Mouse (Mus musculus) heart, adult 11 months (tissue): ENCODE results near the gene Rfx1.

Experiments used
- DNase-seq: peaks from one replicate; pipeline ENCODE4 v3.0.0; 2022

Gene Rfx1

DNA sequence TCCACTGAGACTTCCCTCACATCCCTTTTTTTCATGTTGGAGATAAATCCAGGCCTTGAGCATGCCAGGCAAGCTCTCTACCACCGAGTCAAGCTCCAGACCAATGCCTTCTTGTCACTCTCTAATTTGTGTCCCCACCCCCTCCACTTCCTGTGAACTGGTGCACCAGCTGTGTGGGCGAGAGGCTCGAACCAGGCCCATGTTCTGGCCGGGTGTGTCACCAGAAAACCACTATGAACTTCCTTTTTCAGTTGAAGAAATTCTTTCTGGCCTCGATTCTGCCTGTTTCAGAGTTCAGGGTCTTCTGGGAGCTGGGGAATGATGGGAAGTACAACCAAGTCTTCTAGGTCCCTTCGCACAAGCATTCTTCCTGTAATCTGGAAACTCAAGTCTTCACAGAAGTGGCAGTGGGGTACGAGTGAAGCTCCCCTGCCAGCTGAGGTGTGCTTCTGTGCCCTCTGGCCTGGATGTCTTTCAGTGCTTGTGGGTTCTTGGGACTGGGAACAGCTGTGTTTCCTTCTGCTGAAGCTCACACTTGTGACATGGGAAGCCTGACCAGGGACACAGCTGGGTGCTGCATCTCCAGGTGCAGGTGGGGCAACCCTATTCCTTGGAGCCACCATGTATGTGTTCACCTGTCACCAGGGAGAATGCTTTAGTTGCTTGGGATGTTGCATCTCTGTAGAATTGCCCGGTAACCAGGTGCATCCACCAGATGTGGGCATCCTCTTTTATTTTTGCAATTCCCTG is 2.6 kb upstream of the Rfx1 start:
- peak; percentile 97 for DNase-seq

DNA sequence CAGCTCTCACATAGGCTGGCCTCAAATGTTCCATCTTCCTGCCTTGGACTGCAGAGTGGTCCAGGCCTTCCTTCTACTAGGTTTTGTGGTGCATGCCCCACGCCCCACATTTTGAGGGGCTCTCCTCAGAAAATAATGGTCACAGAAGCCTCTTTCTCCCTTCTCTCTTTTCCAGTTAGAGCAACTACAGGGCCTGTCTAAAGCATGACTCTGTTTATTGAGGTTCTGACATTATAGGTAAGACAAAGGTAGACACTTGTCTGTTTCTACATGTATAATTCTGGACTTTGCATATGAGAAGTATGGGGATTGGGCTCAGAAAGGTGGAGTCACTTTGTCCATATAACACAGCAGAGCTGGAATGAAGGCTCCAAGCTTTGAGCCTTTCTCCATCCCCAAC is 1.6 kb upstream of the Rfx1 start, which contains the start of gene Gm10643:
Gene Gm10643, minus strand, starts transcription at position 101 of the 400 bp plus-strand sequence.
- no peak for DNase-seq

DNA sequence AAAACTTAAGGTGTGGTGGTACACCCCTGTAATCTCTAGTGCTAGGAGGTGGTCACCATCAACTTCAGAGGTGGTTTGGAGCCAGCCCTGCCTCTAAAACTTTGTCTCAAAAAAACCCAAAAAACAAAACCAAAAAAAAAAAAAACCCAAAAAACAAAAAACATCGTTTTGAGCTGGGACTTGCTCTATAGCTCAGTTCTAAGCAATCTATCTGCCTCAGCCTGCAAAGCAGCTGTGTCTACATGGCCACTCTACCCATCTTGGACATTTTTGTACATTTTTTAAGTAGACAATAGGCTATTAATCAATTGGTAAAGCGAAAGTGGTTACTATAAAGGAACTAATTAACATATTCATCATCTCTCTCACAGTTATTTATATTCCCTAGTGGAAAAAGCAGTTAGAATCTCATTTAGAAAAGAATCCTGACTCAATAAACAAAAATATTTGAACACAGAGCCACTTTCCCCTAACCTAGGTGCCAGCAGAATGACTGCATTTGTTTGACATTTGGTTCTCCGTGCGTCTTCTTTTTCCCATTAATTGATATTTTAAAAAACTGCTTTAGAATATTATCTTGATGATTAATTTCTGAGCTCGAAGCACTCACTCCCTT is 1.1 kb upstream of the Rfx1 start:
- DNase-seq = no peak

DNA sequence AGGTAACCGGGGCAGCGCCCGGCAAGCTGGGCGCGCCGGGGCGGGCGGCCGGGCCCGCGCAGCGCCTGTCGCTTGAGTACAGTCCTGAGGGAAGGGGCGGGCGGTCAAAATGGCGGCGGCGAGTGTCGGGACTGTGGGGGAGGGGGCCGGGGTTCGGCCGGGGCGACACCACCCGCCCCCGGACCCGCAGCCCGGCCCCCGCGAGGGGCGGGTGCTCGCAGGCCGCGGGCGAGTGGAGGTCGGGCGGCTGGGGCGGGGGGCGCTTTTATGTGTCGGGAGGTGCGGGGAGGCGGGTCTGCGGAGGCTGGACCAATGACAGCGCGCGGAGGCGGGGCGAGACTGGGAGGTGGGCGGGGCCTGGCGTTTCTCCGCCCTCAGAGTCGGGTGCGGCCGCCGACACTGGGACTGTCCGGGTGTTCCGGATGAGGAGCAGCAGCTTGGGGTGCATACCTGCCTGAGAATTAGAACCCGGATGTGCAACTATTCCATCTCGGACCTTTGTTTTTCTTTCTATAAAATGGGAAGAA is 476 bp downstream of the Rfx1 start:
- peak; percentile 100 for DNase-seq

DNA sequence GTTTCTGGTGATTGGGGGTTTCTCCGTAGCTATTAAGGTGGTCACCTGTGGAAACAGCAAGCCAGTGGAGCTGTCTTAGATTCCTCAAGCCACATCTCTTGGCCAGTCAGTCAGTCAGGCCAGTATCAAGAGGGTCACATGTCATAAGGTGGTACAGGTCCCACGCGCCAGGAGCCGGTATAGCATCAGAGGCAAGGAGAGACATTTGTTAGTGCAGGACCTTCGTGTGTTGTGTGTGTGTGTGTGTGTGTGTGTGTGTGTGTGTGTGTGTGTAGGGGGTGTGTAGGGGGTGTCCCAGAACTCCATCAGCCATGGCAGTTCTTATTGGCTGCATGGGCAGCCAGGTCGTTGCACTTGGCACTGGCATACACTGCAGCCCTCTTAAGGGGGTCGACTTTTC is 1.3 kb downstream of the Rfx1 start:
- DNase-seq = peak; percentile 92

DNA sequence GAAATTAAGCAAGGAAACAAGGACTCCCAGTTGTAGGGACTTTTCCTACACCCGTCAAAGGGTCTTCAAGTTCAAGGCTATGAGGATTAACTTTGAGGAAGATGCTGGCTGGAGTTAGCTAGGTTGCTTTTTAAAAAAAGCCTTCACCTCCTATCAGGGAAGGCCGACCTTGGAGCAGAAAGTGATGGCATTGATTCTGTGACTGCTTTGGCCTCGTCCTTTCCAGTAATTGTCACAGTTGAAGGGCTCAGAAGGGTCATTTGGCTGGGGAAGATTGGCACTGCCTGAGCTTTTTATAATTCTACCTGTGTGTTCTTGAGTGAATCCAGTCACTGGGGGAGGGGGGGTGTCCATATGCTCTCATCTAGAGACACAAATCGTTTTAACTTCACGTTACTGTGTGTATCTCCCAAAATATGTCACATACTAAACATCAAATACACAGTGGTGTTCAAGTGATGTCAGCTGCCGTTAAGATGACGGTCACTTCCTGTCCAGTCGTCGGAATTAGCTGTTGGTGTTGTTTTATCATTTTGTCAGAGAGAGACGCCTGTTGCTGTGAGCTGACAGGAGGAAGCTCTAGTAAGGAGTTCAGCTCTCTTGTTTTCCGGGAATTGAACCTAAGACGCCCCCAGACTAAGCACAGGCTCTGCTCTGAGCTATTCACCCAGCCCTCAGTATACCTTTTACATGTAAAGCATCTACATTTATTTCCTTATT is 1.8 kb downstream of the Rfx1 start:
- DNase-seq = no peak

DNA sequence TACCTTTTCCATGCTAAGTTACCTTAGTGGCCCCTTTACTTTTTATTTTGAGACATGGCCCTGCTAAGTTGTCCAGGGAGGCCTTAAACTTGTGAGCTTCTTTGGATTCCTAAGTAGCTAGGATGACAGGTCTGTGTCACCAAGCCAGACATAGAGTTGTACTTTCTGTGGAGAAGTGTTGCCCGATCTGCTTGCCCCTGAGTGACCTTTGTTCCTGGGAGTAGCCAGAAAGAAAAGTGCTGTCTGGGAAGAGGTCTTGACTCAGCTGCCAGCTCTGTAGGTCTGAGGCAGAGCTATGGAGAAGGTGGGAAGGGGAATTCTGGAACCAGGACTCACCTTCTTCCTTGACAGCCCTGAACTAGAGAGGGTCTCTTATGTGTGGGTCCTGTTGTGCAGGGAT is 2.5 kb downstream of the Rfx1 start:
- no peak for DNase-seq

DNA sequence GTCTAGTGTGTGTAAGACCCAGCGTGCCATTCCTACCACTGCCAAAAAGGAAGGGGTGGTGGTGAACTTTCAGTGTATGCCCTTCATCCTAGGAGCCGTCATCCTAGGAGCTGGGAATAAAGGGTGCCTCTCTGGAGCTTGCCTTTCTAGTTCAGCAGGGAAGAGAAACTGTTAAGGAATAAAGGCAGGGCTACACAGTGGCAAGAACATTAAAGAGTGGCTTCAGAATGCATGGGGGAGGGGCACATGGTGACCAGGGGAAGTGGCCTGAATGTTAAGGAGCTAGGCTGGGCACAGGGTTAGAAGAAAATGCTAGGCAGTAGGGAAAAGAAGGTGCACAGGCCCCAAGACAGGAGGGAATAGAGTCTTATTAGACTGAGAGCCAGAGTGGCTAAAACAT is 3.1 kb downstream of the Rfx1 start:
- DNase-seq = peak; percentile 88

DNA sequence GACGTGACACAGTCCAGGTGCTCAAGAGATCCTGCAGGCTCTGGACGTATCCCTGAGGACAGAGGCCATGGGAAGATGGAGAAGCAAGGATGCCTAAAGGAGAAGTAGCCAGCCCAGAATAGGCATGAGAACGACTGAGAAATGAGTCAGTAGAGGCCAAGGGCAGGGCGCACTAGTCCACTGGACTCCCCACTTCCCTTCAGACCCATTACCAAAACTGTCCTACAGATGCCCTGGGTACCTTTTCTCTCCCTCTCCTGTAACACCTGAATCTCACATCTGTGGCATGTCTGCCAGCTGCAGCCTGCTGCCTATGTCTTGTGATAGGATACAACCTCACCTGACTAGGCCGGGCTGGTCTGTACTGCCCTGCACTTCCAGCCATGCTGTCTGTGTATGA is 3.6 kb downstream of the Rfx1 start:
- peak; percentile 91 for DNase-seq

DNA sequence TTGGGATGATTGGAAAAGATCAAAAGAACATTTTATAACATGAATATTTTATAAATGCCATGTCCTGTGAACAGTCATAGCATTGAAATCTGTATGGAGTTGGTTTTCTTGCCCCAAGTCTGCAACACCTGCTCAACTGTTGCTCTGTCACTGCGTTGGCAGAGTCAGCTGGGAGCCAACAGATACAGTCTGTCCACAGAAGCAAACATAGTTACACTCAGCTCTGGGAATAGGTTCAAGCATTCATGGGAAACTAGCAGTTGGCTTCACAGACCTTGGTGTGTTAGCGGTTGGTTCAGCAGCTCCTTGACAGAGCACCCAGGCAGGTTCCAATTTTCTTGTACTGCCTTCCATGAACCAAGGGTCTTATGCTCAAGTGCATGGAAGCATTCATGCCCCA is 4.0 kb downstream of the Rfx1 start:
- DNase-seq = peak; percentile 94

DNA sequence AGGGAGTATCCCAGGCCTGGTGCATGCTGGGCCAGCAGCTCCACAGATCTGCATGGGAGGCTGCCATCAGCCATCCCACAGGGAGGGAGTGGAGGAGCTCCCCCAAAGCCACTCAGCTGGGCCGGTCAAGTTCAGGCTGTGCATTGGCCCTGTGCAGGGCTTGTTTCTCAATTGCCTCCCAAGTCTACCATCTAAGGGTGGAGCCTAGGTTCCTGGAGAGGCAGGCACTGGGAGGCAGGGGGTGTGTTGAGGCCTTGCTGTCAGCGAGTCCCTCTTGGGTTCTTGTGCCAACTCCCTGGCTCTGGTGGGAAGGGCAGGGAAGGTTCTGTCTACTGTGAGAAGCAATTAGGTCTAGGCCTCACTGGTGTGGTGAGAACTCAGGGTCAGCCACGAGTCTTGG is 5.3 kb downstream of the Rfx1 start:
- peak; percentile 92 for DNase-seq

DNA sequence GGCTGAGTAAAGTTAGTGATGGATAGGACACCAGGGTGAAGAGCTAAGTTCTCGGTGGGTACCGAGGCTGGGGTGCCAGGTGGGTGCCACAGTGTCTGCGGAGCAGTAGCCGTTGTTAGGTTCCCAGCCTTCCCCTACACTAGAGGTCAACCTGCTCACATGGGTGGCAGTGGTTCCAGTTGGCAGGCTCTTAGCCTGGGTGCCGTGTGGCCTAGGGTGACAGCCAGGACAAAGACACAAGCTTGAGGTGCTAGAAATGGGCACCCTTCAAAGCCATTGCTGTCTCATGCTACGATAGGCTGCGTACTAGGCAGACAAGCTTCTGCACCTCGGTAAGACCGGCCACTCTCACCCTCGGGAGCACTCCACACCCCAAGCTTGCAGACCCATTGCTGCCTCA is 5.7 kb downstream of the Rfx1 start:
- peak; percentile 94 for DNase-seq

DNA sequence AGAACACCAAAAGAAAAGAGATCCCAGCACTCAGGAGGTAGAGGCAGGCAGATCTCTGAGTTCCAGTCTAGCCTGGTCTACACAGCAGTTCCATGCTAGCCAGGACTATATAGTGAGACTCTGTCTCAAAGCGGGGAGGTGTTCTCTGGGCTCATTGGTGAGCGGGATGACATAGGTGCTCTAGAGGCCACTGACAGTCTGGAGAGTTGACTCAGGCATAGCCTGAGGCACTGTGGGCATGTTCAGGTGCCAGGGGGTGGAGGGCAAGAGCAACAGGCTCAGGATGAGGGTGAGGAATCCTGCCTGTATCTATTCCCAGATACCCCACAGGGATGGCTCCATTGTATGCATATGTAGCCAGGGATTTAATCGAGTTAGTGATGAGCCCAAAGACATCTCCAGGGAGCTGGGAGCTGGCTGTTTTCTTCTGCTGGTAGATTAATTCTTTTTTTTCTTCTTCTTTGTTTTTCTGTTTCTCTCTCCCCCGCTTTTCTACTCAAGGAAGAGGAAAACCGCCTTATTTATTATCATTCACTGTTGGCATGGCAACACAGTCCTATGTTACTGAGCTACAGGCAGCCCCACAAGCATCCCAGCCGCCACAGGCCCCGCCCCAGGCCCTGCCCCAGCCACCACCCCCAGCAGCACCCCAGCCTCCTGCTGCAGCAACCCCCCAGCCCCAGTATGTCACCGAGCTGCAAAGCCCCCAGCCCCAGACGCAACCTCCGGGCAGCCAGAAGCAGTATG is 6.8 kb downstream of the Rfx1 start:
- DNase-seq = peak; percentile 74

DNA sequence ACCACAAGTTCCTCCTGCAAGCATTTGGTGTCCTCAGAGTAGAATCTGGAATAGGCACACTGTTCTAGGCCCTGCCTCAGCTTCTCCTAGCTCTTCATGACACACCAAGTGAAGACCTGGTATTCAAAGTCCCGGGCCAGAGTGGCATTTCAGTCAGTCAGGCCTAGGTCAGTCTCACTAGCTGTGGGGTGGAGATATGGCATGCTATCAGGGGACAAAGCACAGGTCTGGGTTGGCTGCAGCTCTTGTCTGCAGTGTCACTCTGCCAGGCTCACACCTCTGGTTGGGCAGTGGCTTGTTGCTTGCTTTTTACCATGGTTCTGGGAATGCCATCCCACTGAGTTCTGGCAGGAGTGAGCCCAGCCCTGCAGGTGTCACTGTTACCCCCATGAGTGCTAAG is 9.8 kb downstream of the Rfx1 start:
- peak; percentile 92 for DNase-seq

DNA sequence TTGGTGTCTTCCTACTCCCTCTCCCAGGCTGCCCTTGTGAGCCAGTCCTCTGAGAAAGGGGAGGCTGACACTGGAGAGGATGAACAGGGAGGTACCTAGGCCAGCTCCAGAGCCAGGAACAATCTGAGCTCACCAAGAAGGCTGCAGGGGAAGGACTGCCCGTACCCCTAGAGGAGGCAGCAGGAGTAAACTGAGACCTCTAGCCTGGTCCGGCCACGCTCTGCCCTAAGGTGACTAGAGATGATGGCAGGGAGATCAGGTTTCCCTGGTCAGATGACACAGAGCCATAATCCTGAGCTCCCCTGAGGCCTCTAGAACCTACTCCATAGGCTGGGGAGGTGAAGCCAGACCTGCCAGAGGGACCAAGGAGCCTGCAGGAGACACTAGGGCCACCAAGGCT is 10.2 kb downstream of the Rfx1 start:
- DNase-seq = peak; percentile 65

DNA sequence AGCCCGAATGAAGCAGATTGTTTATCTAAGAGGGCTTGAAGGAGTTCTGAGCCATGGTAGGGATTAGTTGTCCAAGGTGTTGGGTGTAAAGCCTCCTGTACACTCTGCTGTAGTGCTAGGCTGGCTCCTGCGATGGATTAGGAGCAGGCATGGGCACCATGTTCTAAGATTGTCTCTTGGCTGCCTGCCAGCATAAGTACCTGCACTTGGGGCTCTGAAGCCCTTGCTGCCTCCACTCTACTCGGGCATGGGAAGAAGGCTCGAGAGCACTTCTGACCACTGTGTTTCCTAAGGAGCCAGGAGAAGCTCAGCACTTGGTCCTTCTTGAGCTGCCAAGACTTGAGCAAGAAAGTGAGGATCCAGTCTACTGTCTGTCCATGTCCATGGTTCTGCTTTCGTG is 12.6 kb downstream of the Rfx1 start:
- peak; percentile 82 for DNase-seq

DNA sequence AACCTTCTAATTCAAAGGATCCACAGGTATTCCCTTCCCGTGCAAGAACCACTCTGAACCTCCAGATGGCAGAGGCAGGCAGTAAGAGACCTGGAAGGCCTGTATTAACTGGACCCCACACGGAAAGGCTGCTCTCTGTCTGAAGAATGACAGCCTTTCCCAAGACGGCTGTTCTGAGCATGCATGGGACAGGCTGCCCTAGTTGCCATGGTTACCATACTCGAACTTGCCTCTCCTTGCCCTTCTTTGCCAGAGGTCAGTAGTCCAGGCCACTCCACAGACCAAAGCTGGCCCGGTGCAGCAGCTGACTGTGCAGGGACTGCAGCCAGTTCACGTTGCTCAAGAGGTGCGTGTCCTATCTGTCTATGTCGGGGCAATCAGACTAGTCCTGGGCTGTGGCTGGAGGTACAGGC is 17.2 kb downstream of the Rfx1 start:
- peak; percentile 96 for DNase-seq

DNA sequence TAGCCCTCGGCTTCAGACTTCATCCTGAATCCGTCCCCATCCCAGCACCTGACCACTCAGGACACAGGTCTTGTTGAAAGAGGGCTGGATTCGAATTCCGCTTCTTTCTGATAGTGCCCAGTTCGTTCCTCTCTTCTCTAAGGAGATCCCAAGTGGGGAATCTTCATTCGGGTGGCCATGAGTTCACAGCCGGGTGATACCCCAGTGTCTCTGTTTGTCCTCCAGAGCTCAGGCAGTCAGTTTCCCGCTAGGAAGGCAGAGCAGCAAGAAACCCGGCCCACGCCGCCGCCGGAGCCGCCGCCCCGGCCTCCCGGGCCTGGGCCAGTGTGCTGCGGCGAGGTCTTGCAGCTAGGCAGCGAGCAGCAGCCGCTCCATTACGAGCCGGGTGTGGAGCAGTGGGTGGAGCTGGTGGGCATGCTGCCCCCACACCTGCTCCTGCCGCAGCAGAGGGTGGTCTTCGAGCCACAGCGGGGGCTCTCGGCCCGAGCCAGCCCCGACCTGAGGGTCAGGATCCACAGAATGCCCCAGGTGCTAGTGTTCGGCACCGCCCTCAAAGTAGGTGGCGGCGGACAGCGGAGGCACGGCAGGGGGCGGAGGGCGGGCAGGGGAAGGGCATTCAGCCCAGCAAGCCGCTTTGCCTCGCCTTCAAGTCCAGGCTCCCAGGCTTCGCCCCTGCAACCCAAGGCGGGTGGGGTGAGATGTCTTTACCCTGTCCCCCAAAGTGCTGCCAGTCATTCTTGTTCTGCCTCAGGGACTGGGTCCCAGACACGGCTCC is 17.9 kb downstream of the Rfx1 start:
- no peak for DNase-seq

DNA sequence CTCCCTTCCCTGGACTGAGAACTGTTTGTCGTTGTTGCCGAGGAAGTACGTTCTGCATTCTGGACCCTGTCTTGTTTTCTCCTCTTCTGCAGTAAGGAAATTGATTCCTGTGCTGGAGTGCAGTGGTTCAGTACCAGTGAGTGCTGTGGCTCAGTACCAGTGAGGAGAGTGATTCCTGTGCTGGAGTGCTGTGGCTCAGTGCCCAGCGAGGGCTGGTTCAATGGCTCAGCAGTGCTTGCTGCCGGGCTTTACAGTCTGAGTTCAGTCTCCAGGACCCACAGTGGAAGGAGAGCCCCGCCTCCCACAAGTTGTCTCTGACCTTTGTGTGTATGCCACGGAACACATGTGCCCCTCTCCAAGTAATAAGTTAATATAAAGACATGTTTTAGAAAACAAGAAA is 20.5 kb downstream of the Rfx1 start:
- DNase-seq = no peak

DNA sequence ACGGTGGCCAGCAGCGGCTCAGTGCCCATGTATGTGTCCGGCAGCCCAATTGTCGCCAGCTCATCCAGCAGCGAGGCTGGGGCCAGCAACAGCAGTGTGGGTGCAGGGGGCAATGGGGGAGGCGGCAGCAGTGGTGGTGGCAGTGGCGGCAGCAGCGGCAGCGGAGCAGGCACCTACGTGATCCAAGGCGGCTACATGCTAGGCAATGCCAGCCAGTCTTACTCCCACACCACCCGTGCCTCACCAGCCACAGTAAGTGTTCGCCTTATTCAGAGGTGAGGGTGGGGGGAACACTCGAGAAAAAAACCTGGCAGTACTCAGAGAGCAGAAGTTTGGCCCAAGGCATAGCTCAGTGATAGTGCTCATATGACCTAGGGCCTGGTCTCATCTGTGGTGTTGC is 21.2 kb downstream of the Rfx1 start:
- DNase-seq = no peak

DNA sequence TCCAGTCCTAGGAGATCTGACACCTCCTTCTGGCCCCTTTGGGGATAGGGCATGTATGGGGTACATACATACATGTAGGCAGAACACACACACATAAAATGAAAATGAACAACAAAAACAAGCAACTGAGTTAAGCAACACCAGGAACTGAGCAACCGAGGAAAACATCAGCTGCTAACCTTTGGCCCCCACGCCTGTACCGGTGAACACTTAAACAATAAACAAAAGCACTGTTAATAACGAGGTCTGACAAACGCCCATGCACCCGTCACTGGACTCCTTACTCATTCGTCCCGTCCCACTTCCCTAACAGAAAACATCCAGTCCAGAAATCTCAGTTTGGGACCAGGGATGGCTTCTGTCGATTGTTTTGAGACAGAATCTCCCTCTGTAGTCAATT is 22.6 kb downstream of the Rfx1 start:
- DNase-seq = no peak

DNA sequence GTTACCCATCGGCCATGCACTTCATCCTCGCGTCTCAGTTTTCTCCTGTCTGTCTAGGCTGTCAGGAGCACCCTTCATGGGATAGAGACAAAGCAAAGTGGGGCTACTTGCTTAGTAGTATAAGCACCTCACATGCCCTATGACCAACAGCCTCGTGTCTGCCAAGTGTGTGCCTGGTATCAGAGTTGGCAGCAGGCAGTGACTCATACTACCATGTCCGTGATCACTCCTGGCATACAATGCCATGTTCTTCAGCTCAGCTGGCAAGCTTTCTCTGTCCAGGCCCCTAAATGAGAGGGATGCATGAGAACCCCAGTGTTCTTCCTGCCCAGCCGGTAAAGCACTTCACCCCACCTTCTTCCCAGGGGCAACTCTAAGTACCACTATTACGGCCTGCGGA is 24.0 kb downstream of the Rfx1 start:
- peak; percentile 95 for DNase-seq
